Mouse (Mus musculus) G1E-ER4 (cell line): ENCODE data around the gene Ccdc157. TPM values are rescaled to one million over a fixed set of nuclear protein-coding genes. Genes with fewer than 3 reads are reported as not detected.

Experiments
- GATA1 ChIP-seq: IDR thresholded peaks from one replicate; pipeline ENCODE4 v1.8.0; 2012; ENCODE audit warnings: low read length, inconsistent platforms
- polyA plus RNA-seq: library from polyadenylated mRNA; stranded (reverse); fragments of >175 nt; gene quantifications from 2 replicates; pipeline ENCODE4 v1.2.3, GENCODE M21; 2012

The Ccdc157 gene
- polyA plus RNA-seq, 1 experiment, result 1.4 TPM

DNA sequence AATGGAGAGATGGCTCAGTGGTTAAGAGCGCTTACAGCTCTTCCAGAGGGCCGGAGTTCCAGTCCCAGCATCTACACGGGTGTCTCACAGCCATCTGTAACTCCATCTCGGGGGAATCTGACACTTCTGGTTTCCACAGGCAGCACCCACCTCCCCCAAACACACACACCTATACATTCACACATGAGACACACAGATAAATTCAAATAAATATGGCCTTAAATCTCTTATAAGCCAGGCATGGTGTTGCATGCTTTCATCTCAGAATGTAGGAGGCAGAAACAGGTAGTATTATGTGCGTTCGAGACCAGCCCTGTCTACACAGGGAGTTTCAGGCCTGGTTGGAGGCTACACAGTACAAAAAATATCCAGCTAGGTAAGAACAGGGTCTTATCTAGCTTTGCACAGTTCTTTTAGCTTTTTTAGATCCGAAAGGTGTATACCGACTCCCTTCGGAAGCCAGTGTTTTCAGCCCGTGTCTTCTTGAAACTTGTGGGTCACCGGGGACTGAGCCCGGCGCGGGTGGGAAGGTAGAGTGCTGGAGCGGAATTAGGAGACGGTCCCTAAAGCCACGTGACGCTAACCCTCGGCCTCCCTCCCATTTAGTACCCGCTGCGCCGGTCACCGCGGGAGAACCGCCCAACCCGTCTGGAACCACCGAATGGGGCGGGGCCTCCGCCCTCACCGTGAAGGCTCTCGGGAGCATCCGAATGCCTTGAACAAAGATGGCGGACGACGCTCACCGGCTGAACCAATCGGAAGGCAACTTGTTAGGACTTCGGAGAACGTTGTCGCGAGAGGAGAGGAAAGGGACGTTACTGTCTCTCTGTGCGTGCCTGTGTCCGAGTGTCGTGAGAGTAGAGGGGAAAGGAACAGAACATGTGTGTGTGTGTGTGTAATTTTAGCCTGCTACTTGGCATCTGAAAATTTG is 63.8 kb downstream of the Ccdc157 start:
- no peak for TF ChIP-seq GATA1

DNA sequence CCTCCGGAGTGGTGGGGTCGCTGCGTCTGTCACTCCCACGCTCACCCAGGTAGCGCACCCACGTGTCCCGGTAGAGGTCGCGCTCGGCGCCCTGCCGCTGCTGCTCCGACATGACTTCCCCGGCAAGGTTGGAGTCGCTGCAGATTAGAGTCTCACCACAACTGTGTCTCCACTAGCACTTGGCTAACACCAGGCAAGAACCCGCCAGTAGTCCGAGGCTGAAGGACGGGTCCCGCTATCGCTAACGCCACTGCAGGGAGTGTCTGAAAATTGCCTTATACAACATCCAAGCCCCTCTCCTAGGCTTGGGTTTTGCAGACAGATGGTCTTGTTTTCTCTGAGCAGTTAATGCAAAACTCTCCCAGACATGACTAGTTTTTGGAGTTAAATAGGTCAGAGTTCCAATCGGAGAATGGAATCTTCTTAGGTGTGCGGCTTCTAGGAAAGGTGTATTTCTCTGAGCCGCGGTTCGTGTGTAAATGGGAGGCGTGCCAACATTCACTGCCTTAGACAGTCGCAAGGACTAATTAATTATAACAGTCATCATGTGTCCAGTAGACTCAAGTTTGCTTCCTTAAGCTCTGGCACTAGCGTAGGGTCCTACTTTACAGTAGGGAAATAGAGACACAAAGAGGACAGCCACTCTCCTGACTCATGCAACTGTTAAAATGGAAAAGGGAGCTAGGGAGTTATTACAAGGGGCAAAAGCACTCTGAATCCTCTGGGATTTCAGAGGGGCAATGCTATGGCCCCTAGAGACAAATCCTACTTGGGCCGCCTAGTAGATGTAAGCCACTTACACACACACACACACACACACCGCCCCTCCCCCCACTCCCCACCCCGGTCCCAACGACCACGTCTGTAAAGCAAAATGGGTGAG is 64.7 kb downstream of the Ccdc157 start, which contains the start of gene Mtfp1:
TSS of gene Mtfp1 (minus strand) at position 275 of the 883 bp plus-strand sequence.
- no peak for TF ChIP-seq GATA1

DNA sequence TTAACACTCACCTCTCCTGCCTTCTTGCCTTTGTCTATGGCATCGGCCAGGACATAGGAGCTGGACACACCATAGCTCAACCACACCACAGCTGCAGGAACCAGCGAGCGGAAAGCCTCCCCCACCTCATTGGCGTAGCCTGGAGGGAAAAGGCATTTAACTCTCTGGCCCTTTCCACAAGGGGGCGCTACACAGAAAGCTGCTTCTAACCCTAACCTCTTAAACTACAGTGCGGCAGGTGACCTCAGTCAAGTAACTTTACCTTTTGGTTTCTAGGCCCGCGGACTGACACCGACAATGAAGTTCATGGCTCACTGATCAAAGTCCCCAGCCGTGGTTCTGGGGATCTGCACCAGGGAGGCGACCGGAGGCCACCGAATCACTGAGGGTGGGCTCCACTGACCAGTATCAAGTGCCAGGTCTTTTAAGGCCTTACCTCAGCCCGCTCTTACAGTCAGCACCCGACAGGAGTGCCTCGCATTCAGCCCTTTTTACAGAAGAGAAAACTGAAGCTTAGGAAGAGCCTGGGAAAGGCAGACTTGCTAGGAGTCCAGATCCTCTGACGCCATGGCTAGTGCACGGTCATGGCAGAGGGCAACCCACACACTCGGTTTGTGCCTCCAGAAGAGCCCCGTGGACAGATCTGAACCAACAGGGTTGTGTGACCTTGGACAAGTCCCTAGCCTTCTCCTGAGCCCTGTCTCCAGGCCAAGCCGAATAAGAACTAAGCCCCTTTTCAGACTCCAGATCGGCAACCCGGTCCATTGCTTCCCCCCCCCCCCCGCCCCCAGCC is 65.5 kb downstream of the Ccdc157 start:
- TF ChIP-seq GATA1, result no peak

GRCm38 (mm10) chr11:4093459-4094377 is 66.4 kb downstream of the Ccdc157 start:
- TF ChIP-seq GATA1, result no peak

Other genes with a start within 250 kb of the Ccdc157 start
- gene Slc35e4, start 245.6 kb downstream of the Ccdc157 start, polyA plus RNA-seq, result not detected in 2 replicates
- 0.03 and 0.10 TPM in 2 replicates for gene Tcn2, start 228.1 kb downstream of the Ccdc157 start, polyA plus RNA-seq
- 25.5 and 78.4 TPM in 2 replicates for gene Pes1, start 196.3 kb downstream of the Ccdc157 start, polyA plus RNA-seq
- gene 4930556J24Rik, start 183.5 kb downstream of the Ccdc157 start, polyA plus RNA-seq, result not detected in 2 replicates
- not detected in 2 replicates for gene Gal3st1, start 176.7 kb downstream of the Ccdc157 start, polyA plus RNA-seq
- gene Sec14l4, start 128.8 kb downstream of the Ccdc157 start, polyA plus RNA-seq, result not detected in 2 replicates
- gene Sec14l3, start 95.5 kb downstream of the Ccdc157 start, polyA plus RNA-seq, result not detected in 2 replicates
- 18.8 and 27.1 TPM in 2 replicates for gene Mtfp1, start 64.8 kb downstream of the Ccdc157 start, polyA plus RNA-seq
- 1.5 and 1.7 TPM in 2 replicates for gene Sec14l2, start 36.9 kb downstream of the Ccdc157 start, polyA plus RNA-seq
- 7.3 and 7.4 TPM in 2 replicates for gene Rnf215, start 25.1 kb downstream of the Ccdc157 start, polyA plus RNA-seq
- 149 and 186 TPM in 2 replicates for gene Sf3a1, start 57 bp upstream of the Ccdc157 start, polyA plus RNA-seq
- 21.6 and 22.7 TPM in 2 replicates for gene Tbc1d10a, start 26.5 kb upstream of the Ccdc157 start, polyA plus RNA-seq
- gene Castor1, start 57.9 kb upstream of the Ccdc157 start, polyA plus RNA-seq, result 1.2 and 2.7 TPM in 2 replicates
- 3.0 and 3.3 TPM in 2 replicates for gene Osm, start 76.1 kb upstream of the Ccdc157 start, polyA plus RNA-seq
- 0.02 and 0.21 TPM in 2 replicates for gene Lif, start 97.3 kb upstream of the Ccdc157 start, polyA plus RNA-seq